Mouse (Mus musculus) hindbrain, embryonic 13.5 days (tissue): ENCODE data around the gene Mettl16. TPM values are rescaled to one million over a fixed set of nuclear protein-coding genes. Genes with fewer than 3 reads are reported as not detected.
A peak's percentile ranks its signal among the peaks of the same experiment; 100 is the strongest.

Experiments used
- ATAC-seq: fragments of 200-750 bp; cut with Nextera tagmentation; 2 replicates; pipeline ENCODE4 v1.8.0; 2017; ENCODE audit warnings: moderate TSS enrichment; ENCODE audit not compliant: low FRiP score
- H3K27ac ChIP-seq: fragments of 300-500 bp; sonication (generic); 2 replicates; pipeline ENCODE4 v1.5.1; 2015; ENCODE audit warnings: inconsistent platforms, mild to moderate bottlenecking, moderate library complexity
- H3K27me3 ChIP-seq: fragments of 300-500 bp; sonication (generic); 2 replicates; pipeline ENCODE4 v1.6.1; 2015; ENCODE audit warnings: mild to moderate bottlenecking, inconsistent platforms
- H3K36me3 ChIP-seq: fragments of 300-500 bp; sonication (generic); 2 replicates; pipeline ENCODE4 v1.6.1; 2015; ENCODE audit warnings: mild to moderate bottlenecking, inconsistent platforms
- H3K4me1 ChIP-seq: fragments of 300-500 bp; sonication (generic); replicated peaks from 2 replicates; pipeline ENCODE4 v1.6.1; 2015; ENCODE audit warnings: inconsistent platforms
- H3K4me2 ChIP-seq: fragments of 300-500 bp; sonication (generic); 2 replicates; pipeline ENCODE4 v1.6.1; 2015; ENCODE audit warnings: inconsistent platforms, mild to moderate bottlenecking, moderate library complexity
- H3K4me3 ChIP-seq: fragments of 300-500 bp; sonication (generic); 2 replicates; pipeline ENCODE4 v1.5.1; 2015; ENCODE audit warnings: mild to moderate bottlenecking, inconsistent platforms
- H3K9ac ChIP-seq: fragments of 300-500 bp; sonication (generic); 2 replicates; pipeline ENCODE4 v1.6.1; 2015; ENCODE audit warnings: mild to moderate bottlenecking, inconsistent platforms
- H3K9me3 ChIP-seq: fragments of 300-500 bp; sonication (generic); 2 replicates; pipeline ENCODE4 v1.6.1; 2016; ENCODE audit warnings: inconsistent platforms
- WGBS: fragments of 180-500 bp; shearing (Covaris S2); methylation state at CpG from one replicate; pipeline ENCODE4 v1.1.7; 2015; 5-methylcytosine and 5-hydroxymethylcytosine counted together
- polyA plus RNA-seq: library from polyadenylated mRNA; unstranded; fragments of >200 nt; fragmentation: Nextera tagmentation; extraction: Ambion mirVana; gene quantifications from 2 replicates; pipeline ENCODE4 v1.2.1, GENCODE M21; 2015

Gene Mettl16
- polyA plus RNA-seq, 1 experiment from 2014 or later = 55.4 TPM

GRCm38 (mm10) chr11:74842045-74842444 lies 71.4 kb downstream of the Mettl16 start:
- Histone ChIP-seq H3K9me3 (0 out of 2 replicates have a peak, but pooled peaks cover 4% of the 10 kb centered on the region), H3K27ac (peak overlapping the region; percentile 10; the same call in 1 of the 2 replicates), H3K27me3 (no peaks in the 10 kb centered on the region), H3K4me3 (no peak overlapping the region), H3K4me1 (peaks cover 42% of the 10 kb centered on the region), H3K4me2 (no peak overlapping the region), H3K36me3 (peaks cover 52% of the 10 kb centered on the region), H3K9ac (no peak overlapping the region)
- WGBS = 82% methylated on average over 13 of the region's 13 CpGs
- ATAC-seq = no peak

DNA sequence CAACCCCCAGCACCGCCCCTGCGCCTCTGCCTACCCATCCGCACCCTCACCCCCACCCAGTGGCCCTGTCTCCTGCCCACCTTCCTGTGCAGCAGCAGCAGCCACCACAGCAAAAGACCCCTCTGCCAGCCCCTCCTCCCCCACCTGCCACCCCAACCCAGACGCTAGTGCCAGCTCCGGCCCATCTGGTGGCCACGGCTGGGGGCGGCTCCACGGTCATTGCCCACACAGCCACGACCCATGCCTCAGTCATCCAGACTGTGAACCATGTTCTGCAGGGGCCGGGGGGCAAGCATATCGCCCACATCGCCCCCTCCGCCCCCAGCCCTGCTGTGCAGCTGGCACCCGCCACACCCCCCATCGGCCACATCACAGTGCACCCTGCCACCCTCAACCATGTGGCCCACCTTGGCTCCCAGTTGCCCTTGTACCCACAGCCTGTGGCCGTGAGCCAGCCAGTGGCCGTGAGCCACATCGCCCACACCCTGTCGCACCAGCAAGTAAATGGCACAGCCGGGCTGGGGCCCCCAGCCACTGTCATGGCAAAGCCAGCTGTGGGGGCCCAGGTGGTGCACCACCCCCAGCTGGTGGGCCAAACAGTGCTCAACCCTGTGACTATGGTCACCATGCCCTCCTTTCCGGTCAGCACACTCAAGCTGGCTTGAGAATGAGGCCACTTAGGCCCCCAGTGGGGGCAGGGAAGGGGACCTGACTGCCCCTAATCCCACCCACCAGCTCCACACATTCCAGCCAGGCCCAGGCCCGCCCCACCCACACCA lies 72.2 kb downstream of the Mettl16 start:
- Histone ChIP-seq H3K4me2 (no peak overlapping the region), H3K27me3 (no peaks in the 10 kb centered on the region), H3K4me3 (no peak overlapping the region), H3K36me3 (peaks cover 52% of the 10 kb centered on the region), H3K9me3 (0 out of 2 replicates have a peak, but pooled peaks cover 4% of the 10 kb centered on the region), H3K4me1 (peaks cover 38% of the 10 kb centered on the region), H3K27ac (peak overlapping the region; percentile 3; the same call in 1 of the 2 replicates), H3K9ac (no peak overlapping the region)
- ATAC-seq = no peak
- 93% methylated on average over 22 of the region's 22 CpGs for WGBS

DNA sequence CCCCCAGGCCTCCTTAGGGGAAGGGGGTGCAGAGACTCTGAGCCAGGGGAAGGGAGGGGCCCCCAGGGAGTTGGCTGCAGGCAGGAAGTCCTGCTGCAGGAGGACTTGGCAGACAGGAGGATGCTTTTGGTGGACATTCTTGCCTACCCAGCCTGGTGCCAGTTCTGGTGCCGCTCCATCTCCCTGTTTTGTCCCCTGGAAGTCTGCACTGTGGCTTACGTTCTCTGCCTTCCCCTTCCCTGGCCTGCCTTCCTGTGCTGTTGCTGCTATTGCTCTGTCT lies 72.7 kb downstream of the Mettl16 start:
- Histone ChIP-seq H3K36me3 (peaks cover 52% of the 10 kb centered on the region), H3K9me3 (0 out of 2 replicates have a peak, but pooled peaks cover 4% of the 10 kb centered on the region), H3K4me3 (no peak overlapping the region), H3K4me2 (no peak overlapping the region), H3K27me3 (no peaks in the 10 kb centered on the region), H3K9ac (no peak overlapping the region), H3K27ac (peak overlapping the region; percentile 3; the same call in 1 of the 2 replicates), H3K4me1 (peaks cover 38% of the 10 kb centered on the region)
- 87% methylated on average over 2 of the region's 2 CpGs for WGBS
- ATAC-seq = no peak

DNA sequence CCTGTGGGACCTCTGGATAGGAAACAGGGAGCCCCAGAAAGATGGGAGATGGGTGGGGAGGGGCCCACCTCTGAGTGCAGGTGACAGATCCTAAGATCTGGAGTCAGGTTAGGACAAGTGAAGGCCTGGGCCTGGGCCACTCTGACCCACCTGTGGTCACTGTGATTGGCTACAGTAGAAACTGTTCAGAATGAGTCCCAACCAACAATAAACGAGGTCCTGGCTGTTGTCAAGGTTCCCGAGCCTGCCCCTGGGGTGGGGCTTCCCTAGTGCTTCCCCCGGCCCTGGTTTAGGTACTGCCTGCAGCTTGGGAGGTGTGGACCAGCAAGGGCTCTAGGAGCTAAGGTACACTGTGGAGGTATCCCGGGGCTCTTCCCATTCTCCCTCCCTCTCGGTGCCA lies 73.1 kb downstream of the Mettl16 start:
- WGBS = 64% methylated on average over 5 of the region's 5 CpGs
- H3K27me3 ChIP-seq = no peaks in the 10 kb centered on the region
- no peak overlapping the region for H3K4me3 ChIP-seq
- no peak overlapping the region for H3K9ac ChIP-seq
- no peak overlapping the region for H3K4me2 ChIP-seq
- 0 out of 2 replicates have a peak, but pooled peaks cover 4% of the 10 kb centered on the region for H3K9me3 ChIP-seq
- H3K27ac ChIP-seq = no peak overlapping the region
- peaks cover 36% of the 10 kb centered on the region for H3K4me1 ChIP-seq
- peaks cover 52% of the 10 kb centered on the region for H3K36me3 ChIP-seq
- no peak for ATAC-seq

DNA sequence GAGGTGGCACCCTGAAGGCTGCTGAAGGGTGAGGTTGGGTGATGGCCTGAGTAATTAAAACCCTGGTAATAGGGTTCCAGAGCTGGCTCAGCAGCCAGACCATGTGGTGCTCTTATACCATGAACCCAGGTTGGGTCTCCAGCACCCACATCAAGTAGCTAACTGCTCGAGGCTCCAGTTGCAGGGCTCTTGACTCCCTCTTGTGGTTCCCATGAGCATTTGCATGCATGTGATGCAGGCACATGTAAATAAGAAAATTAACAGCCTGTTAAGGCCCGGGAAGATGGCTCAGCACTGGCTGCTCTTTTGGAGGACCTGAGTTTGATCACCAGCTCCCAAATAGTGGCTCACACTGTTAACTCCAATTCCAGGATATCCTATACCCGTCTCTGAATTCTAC lies 75.2 kb downstream of the Mettl16 start:
- Histone ChIP-seq H3K4me2 (no peak overlapping the region), H3K9me3 (0 out of 2 replicates have a peak, but pooled peaks cover 4% of the 10 kb centered on the region), H3K4me3 (no peak overlapping the region), H3K4me1 (peaks cover 23% of the 10 kb centered on the region), H3K36me3 (peaks cover 61% of the 10 kb centered on the region), H3K27ac (no peak overlapping the region), H3K9ac (no peak overlapping the region), H3K27me3 (no peaks in the 10 kb centered on the region)
- ATAC-seq = no peak
- 66% methylated on average over 3 of the region's 3 CpGs for WGBS

GRCm38 (mm10) chr11:74847919-74848521 lies 77.4 kb downstream of the Mettl16 start:
- peaks cover 8% of the 10 kb centered on the region for H3K4me1 ChIP-seq
- WGBS = 4% methylated on average over 13 of the region's 13 CpGs
- H3K9ac ChIP-seq = 0 out of 2 replicates have a peak overlapping the region, but pooled peaks have one; percentile 39
- H3K4me2 ChIP-seq = no peak overlapping the region
- H3K27me3 ChIP-seq = no peaks in the 10 kb centered on the region
- ATAC-seq = peak; percentile 65
- no peak overlapping the region for H3K4me3 ChIP-seq
- H3K9me3 ChIP-seq = 0 out of 2 replicates have a peak, but pooled peaks cover 4% of the 10 kb centered on the region
- H3K27ac ChIP-seq = peak overlapping the region; percentile 44; the same call in 1 of the 2 replicates
- peaks cover 66% of the 10 kb centered on the region for H3K36me3 ChIP-seq

DNA sequence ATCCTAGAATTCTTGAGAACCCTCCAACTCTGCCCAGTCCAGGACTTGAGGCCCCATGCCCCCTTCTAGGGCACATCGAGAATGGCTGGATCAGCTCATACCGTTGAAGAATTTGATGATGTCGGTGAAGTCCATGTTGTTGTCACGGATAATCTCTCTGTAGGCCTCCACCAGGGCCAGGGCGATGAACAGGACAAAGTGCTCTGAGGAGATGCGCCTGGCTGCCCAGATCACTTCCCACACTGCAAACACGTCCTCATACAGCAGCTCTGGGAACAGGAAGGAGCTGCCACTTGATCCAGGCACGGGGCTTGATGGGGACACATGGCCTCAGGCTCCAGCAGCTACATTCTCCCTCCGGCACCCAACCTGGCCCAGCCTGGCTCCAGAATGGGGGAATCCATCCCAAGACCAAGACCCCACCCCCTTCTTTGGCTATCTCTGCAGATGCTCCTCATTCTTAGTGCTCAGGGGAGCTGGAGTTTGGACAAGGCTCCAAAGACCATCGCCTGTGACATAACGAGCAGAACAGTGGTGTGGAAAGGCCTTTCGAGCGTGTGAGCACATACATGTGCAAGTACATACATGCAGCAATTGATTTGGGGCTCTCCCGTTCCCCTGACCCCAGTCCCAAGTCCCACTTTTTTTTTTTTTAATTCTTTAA lies 80.5 kb downstream of the Mettl16 start:
- Histone ChIP-seq H3K9ac (0 out of 2 replicates have a peak overlapping the region, but pooled peaks have one; percentile 29), H3K4me2 (no peak overlapping the region), H3K4me1 (peaks cover 7% of the 10 kb centered on the region), H3K4me3 (no peak overlapping the region), H3K9me3 (no peaks in the 10 kb centered on the region), H3K27me3 (no peaks in the 10 kb centered on the region), H3K36me3 (peaks cover 59% of the 10 kb centered on the region), H3K27ac (no peak overlapping the region)
- 87% methylated on average over 14 of the region's 14 CpGs for WGBS
- no peak for ATAC-seq

DNA sequence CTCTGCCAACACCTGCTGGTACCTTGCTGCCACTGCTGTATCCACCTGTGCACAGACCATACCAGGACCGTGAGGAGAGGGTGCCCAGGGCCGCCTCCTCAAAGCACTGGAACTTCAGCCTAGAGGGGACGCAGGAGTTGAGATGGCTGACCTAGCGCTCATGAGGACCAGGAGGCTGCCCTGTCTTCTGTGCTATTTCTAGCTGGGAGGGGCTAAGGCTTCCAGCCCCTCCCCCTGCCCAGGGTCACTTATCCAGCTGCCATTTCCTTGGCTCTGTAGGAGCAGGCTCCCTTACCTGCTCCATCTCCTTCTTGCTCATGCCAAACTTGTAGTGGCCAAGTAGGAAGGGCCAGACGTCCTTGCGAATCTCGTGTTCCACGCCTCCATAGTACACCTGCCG lies 87.1 kb downstream of the Mettl16 start:
- Histone ChIP-seq H3K4me2 (no peak overlapping the region), H3K4me1 (no peaks in the 10 kb centered on the region), H3K9me3 (no peaks in the 10 kb centered on the region), H3K4me3 (no peak overlapping the region), H3K27ac (no peak overlapping the region), H3K27me3 (no peaks in the 10 kb centered on the region), H3K9ac (0 out of 2 replicates have a peak overlapping the region, but pooled peaks have one; percentile 35), H3K36me3 (peaks cover 74% of the 10 kb centered on the region)
- no peak for ATAC-seq
- 89% methylated on average over 9 of the region's 9 CpGs for WGBS

DNA sequence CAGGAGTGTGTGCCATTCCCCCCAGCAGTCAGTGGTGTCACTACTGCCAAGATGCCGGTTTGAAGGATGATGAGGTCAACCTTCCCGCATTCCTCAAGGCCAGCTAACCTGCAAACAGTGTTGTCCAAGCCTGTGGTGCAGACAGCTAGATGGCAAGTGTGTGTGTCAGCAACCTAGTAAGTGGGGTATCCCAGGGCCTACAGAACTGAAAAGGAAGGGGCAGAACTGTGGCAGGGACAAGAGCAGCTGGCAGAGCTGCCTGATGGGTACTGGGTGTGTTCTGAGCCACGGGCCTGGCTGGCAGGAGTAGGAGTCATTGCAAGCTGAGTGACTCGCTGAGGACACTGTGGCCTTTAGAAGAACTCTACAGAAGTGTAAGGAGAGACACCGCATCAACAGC lies 91.5 kb downstream of the Mettl16 start:
- 85% methylated on average over 5 of the region's 5 CpGs for WGBS
- no peaks in the 10 kb centered on the region; the same call in 1 of the 2 replicates for H3K4me1 ChIP-seq
- H3K36me3 ChIP-seq = peaks cover 84% of the 10 kb centered on the region
- no peak overlapping the region for H3K4me2 ChIP-seq
- ATAC-seq = no peak
- H3K4me3 ChIP-seq = no peak overlapping the region
- H3K9ac ChIP-seq = no peak overlapping the region
- H3K27ac ChIP-seq = no peak overlapping the region
- H3K9me3 ChIP-seq = no peaks in the 10 kb centered on the region
- H3K27me3 ChIP-seq = no peaks in the 10 kb centered on the region

DNA sequence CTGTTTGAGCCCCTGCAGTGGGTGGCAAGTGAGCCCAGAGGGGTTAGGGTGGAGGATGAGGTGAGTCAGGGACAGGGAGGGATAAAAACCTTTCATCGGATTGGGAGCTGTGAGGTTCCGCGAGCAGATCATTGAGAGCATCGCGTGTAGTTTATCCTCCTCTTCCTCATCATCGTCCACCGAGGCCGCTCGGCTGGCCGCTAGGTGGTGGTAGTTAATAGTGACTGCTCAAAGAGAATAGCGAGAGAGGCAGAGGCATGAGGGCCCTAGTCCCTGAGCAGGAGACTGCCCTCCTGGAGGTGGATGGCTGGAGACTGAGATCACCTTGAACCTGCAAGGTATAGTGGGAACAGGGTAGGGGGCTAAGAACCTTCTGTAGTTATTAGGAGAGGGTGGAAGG lies 92.8 kb downstream of the Mettl16 start:
- peaks cover 85% of the 10 kb centered on the region for H3K36me3 ChIP-seq

DNA sequence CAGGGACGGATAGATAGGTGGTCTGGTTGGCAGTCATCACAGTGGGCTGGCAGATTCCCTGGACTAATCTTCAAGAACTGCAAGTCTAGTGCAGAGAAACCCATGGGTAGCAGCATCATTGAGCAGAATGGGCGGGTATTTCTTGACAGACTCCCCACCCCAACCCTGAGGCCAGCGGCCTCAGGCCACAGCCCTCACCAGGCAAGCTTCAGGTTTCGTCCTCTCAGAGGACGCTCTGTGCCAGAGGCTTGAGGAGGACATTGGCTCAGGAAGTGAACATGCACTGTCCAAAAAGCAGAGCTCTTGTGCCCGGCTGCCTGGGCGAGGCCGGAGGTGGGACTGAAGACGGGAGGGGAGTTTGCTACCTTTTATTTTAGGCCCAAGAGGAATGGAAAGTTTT lies 93.8 kb downstream of the Mettl16 start:
- H3K9ac ChIP-seq = no peak overlapping the region
- H3K36me3 ChIP-seq = peaks cover 80% of the 10 kb centered on the region
- H3K4me1 ChIP-seq = peaks cover 10% of the 10 kb centered on the region
- no peak for ATAC-seq
- no peak overlapping the region for H3K4me2 ChIP-seq
- 92% methylated on average over 9 of the region's 9 CpGs for WGBS
- no peaks in the 10 kb centered on the region for H3K9me3 ChIP-seq
- H3K27me3 ChIP-seq = no peaks in the 10 kb centered on the region
- no peak overlapping the region for H3K4me3 ChIP-seq
- H3K27ac ChIP-seq = no peak overlapping the region

More for the DNA sequence above, 92.8 kb downstream of the Mettl16 start:
- H3K4me1 ChIP-seq = peaks cover under 1% of the 10 kb centered on the region; the same call in 1 of the 2 replicates
- H3K4me2 ChIP-seq = no peak overlapping the region
- whole genome bisulfite sequencing = 16% methylated on average over 11 of the region's 11 CpGs
- no peak overlapping the region for H3K27ac ChIP-seq
- no peak for ATAC-seq
- no peaks in the 10 kb centered on the region for H3K27me3 ChIP-seq
- H3K4me3 ChIP-seq = no peak overlapping the region
- H3K9ac ChIP-seq = 0 out of 2 replicates have a peak overlapping the region, but pooled peaks have one; percentile 8
- no peaks in the 10 kb centered on the region for H3K9me3 ChIP-seq

DNA sequence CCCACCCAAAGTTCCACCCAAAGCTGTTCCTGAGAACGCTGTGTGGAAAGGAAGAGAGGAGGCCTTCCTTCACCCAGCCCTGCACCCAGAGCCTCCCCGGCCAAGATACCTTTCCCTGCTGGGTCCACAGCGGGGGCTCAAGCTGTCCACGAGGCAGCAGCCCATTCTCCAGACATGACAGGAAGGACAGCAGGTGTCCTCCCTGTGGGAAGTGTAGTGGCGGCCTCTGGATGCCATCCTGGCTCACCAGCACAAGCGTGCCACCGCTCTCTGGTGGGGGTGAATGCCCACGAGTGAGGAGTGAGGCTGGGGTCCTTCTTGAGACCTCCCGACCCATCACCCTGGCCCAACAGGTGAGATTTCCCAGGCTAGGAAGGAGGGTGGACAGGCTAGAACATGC lies 94.6 kb downstream of the Mettl16 start:
- H3K9me3 ChIP-seq = no peaks in the 10 kb centered on the region
- H3K9ac ChIP-seq = no peak overlapping the region
- no peak overlapping the region for H3K4me2 ChIP-seq
- WGBS = 90% methylated on average over 9 of the region's 9 CpGs
- H3K4me1 ChIP-seq = peaks cover 18% of the 10 kb centered on the region
- no peak overlapping the region for H3K27ac ChIP-seq
- H3K27me3 ChIP-seq = no peaks in the 10 kb centered on the region
- peaks cover 72% of the 10 kb centered on the region for H3K36me3 ChIP-seq
- no peak for ATAC-seq
- no peak overlapping the region for H3K4me3 ChIP-seq
